Mouse (Mus musculus): ENCODE data around the gene Brpf3.
"Not testable (repeated sequence)": the region's sequence is repeated elsewhere in the genome, so short reads cannot be mapped to it uniquely, and the experiment has no call there.

Gene Brpf3

DNA sequence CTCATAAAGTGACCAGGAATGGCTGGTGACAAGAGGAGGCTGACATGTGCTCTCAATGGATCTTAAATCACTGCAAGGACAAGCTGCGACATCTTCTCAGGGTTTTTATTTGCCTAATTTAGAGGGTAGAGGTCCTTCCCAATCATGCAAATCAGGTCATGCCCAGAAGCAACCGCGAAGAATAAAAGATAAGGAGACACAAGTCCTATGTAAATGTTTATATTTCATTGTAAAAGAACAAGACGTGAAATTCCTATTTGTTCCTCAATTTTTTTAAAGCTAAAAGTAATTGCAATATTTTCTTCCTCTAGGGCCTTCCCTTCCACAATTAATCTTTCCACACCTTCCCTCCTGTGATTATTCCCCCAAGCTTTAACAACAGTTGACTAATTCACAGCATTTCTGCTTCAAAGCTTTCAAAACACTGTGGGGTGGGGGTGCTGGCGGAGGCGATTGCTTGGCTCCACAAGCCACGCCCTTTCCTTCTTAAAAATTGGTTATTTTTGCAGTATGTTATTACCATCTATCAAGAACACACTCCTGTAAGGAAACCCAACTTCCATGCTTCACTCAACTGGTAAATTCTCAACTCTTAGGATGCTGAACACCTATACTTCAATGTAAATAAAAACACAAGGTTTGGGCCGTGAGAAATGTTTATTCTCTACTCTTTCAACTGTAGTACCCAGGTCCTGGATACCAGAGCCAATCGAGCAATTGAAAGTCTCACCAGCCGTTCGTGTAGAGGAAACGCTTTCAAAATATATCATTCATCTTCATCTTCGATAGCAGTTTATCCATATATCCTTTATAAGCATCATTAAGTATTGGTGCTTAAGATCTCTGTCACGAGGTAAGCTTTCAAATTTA is 1.4 kb upstream of the Brpf3 start:
- no peak for DNase-seq

GRCm38 (mm10) chr17:28800281-28800670 is 614 bp upstream of the Brpf3 start:
- peak; percentile 38 for DNase-seq

DNA sequence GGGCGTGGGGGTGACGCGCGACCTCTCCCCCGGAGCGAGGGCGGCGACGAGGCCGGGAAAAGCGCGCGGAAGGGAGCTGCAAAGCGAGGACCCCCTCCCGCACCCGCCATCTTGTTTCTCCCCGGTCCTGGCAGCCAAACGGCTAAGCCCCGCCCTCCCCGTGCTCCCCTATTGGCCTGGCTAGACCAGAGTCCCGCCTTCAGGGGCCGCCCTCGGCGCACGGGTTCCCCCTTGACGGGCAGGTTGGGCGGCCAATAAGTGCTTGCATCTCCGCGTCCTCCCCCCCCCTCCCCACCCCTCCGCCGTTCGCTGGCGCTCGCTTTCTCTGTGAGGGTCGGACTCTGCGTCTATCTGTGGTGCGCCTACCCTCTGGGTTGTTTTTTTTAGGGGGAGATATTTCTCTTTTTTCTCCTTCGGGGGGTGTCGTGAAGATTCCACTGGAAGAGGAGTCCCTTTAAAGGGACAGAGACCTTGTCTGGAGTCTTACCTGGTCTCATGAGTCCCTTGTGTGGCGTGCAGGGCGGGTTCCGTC is 650 bp downstream of the Brpf3 start:
- peak; percentile 98 for DNase-seq

DNA sequence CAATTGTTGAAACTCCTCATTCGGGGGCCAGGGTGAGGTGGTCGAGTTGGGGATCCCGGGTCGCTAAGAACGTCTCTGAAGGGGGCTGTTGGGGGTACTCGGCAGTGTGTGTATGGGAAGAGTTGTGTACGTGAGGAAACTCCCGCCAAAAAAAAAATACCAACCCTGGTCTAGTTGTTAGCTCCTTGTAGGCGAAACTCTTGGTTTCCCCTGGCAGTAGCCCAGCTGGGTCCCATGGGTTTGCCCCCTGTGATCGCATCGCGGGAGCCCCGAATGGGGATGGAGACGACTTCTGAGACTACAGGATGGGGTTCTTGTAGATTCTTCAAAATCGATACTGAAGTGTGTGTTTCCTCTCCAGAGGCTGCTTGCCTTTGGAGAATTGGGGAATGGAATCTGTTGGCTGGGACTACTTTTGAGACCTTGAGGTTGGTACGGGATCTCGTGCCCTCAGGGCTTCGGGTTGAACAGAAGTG is 1.2 kb downstream of the Brpf3 start:
- no peak for DNase-seq

DNA sequence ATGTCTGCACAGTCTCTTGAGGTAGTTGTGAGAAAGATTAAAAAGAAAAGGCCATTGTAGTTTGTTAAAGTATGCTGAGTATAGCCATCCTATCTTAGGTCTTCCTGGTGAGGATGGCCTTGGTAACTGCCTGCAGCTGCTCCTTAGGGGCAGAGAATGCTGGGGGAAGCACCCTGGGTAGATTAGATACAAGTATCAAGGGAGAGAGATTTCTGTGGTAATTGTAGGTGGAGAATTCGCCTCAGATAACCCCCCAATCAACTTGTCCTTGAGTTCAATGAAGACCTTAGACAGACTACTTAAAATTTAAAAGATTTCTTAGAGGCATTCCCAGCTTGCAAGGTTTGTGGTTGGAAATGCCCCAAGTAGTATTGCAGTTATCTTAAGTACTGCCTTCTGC is 2.4 kb downstream of the Brpf3 start:
- no peak for DNase-seq

- DNase-seq = no peak
Measured at GRCm38 (mm10) chr17:28804973-28805372, 4.1 kb downstream of the Brpf3 start.

DNA sequence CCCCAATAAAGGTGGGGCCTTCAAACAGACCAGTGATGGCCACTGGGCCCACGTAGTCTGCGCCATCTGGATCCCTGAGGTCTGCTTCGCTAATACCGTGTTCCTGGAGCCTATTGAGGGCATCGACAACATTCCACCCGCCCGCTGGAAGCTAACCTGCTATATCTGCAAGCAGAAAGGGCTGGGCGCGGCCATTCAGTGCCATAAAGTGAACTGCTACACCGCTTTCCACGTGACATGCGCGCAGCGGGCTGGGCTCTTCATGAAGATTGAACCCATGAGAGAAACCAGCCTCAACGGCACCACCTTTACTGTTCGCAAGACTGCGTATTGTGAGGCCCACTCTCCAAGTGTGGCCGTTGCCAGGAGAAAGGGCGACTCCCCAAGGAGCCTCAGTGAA is 5.9 kb downstream of the Brpf3 start:
- no peak for DNase-seq

- DNase-seq = peak; percentile 59
Measured at GRCm38 (mm10) chr17:28808714-28809113, 7.8 kb downstream of the Brpf3 start.

DNA sequence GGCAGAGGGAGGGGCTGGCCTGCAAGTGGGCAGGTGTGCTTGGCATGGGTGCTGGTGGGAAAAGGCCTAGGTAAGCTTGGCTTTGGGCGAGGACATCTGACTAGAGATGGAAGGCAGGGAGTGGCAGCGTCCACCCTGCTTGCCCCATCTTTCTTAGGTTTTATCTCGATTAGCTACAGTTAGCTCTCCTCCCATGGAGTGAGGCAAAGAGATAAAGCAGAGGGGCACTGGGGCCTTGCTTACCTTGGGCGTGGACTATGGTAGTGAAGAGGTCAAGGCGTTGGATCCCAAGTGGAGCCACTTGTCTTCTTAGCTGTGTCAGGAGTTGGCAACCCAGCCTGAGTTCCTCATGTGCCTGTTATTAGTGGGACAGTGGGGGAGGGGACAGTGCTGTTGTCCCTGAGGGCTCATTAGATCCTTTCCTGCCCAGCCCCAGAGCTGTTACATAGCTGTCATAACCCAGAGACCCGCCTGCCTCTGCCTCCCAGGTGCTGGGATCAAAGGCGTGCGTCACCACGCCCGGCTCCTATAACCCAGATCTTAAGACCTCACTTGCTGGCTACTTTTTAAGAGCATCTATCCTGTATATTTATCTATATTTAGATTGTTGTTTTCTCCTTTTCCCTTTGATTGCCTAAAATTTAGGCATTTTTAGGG is 8.4 kb downstream of the Brpf3 start:
- DNase-seq = no peak

- peak; percentile 51 for DNase-seq
Measured at GRCm38 (mm10) chr17:28812345-28812744, 11.5 kb downstream of the Brpf3 start.

- DNase-seq = peak; percentile 54
Measured at GRCm38 (mm10) chr17:28814529-28815097, 13.7 kb downstream of the Brpf3 start.

GRCm38 (mm10) chr17:28815384-28816004 is 14.6 kb downstream of the Brpf3 start:
- DNase-seq = no peak

DNA sequence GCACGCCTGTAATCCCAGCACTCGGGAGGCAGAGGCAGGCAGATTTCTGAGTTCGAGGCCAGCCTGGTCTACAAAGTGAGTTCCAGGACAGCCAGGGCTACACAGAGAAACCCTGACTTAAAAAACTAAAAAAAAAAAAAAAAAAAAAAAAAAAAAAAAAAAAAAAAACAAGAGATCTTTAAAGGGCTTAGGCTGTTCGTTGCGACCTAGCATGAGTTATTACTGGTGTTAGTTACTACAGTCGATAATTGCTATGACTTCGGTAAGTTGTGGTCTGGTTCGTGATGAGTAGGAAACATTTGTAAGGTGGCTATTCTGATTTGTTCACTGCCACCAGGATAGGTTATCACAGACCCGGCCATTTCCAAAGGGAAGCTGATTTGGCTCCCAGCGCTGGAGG is 15.4 kb downstream of the Brpf3 start:
- not testable (repeated sequence) for DNase-seq

- peak; percentile 27 for DNase-seq
Measured at GRCm38 (mm10) chr17:28816875-28817811, 16.3 kb downstream of the Brpf3 start.

GRCm38 (mm10) chr17:28820189-28820588 is 19.3 kb downstream of the Brpf3 start:
- no peak for DNase-seq

DNA sequence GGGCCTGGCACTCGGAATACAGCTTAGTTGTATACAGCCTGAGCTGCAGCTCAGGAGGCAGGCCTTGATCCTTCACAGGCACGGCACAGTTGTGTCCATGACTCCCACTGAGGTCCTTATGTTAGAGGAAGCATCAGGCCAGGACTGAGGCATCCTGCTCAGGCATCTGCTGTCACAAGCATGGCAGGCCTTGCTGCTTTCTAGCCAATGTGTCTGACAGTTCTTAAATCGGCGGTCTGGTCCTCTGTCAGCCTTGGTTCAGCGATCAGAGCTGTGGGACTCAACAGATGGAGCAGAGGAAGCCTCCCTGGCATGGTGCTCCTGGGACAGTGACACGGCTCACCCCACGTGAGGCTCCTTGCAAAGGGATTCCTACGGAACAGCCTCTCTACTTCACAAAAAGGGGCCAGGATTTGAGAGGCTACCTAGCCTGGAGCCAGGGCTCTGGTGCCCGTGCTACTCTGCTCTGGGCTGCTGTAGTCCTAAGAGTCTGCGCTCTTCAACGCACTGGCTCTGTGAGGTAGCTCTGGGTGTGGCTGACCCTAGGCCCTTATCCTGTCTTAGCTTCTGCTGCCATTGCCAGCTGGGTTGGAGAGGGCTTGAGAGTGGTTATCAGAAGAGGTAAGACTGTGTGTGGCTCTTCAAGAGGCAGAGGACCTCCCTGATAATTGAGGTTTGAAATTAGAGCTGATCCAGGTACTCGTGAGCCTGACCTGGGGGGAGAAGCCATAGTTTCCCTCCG is 22.3 kb downstream of the Brpf3 start:
- DNase-seq = no peak

DNA sequence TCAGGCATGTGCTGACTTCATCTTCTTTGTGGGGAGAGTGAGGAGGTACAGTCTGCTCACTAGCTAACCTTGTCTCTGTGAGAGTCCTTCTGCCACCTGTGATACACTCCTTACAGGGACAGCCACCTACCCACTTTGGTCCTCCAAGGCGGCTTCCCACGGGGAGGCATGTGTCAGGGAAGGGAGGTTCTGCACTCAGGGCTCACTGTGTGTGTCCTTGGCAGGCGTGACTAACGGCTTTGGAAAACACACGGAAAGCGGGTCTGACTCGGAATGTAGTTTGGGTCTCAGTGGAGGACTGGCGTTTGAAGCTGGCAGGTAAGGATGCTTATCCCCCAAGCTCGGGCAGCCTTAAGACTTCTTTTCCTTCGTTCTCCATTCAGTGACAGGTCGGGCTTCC is 22.9 kb downstream of the Brpf3 start:
- no peak for DNase-seq

- no peak for DNase-seq
Measured at GRCm38 (mm10) chr17:28824896-28825295, 24.0 kb downstream of the Brpf3 start.

DNA sequence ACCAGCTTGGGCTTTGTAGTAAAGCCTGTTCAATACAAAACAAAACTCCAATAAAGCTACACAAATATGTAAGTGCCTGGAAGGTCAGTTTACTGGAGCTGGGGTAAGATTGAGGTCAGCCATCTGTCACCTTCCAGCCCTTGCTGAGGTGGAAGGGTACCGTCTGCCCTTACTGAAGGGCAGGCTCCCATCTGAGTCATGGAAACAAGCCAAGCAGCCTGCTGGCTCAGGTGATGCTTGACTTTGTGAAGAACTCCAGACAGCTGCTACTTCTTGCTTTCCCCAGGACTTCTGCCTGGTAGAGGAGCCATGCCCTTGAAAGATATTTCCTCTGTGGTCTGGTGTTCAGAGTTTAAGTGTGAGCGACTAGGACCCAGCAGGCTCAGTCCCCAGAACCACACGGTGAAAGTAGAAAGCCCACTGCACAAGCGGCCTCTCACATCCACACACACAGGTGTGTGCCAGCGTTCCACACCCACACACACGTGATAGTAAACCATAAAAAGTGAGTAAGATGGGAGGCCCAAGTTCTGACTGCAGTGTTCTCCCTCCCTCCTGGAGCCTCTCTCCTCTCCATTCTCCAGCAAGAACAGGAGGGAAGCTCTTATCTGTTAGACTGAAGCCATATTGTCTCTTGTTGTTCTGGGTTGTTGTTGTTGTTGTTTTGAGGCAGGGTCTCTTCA is 24.6 kb downstream of the Brpf3 start:
- no peak for DNase-seq

DNA sequence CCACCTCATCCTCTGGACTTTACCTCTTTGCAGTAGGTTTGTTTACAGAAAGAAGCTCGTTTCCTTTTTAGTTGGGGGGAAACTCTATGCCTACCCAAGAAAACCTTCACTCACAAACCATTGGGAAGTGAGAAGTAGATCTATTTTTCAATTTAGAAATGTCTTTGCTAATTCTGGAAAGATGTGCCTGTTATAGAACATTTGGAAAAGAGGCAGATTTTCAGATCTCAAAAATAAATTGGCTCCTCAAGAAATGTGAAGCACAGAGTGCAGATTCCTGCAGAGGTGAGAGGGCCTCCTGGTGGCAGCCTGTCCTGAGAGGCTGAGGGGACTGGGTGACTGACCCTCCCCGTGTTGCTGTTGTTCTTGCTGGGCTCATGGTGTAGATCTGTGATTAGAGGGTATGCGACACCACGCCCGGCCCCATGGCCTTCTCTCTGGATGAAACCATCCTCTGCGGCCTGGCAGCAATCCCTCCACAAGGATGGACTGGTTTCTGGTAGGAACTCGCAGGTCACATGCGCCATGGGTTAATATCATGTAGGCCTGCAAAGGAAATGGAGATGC is 26.9 kb downstream of the Brpf3 start:
- no peak for DNase-seq

All from kidney, adult 9 months (tissue).